Mouse (Mus musculus) hindbrain, embryonic 15.5 days (tissue): ENCODE results near the gene Gprasp1. TPM values are rescaled to one million over a fixed set of nuclear protein-coding genes. Genes with fewer than 3 reads are reported as not detected.
"Not testable (repeated sequence)": the region's sequence is repeated elsewhere in the genome, so short reads cannot be mapped to it uniquely, and the experiment has no call there.

Experiments
- ATAC-seq: fragments of 200-750 bp; cut with Nextera tagmentation; 2 replicates; pipeline ENCODE4 v1.8.0; 2017; ENCODE audit warnings: low read depth, moderate number of reproducible peaks, moderate TSS enrichment; ENCODE audit not compliant: low FRiP score
- H3K27ac ChIP-seq: fragments of 300-500 bp; sonication (generic); replicated peaks from 2 replicates; pipeline ENCODE4 v1.5.1; 2015; ENCODE audit warnings: mild to moderate bottlenecking, inconsistent platforms
- H3K27me3 ChIP-seq: fragments of 300-500 bp; sonication (generic); 2 replicates; pipeline ENCODE4 v1.6.1; 2015; ENCODE audit warnings: control low read depth, inconsistent platforms
- H3K36me3 ChIP-seq: fragments of 300-500 bp; sonication (generic); 2 replicates; pipeline ENCODE4 v1.6.1; 2015; ENCODE audit warnings: control low read depth, inconsistent platforms
- H3K4me1 ChIP-seq: fragments of 300-500 bp; sonication (generic); replicated peaks from 2 replicates; pipeline ENCODE4 v1.6.1; 2015; ENCODE audit warnings: control low read depth, inconsistent platforms
- H3K4me2 ChIP-seq: fragments of 300-500 bp; sonication (generic); 2 replicates; pipeline ENCODE4 v1.6.1; 2015; ENCODE audit warnings: moderate library complexity, mild to moderate bottlenecking, inconsistent platforms
- H3K4me3 ChIP-seq: fragments of 300-500 bp; sonication (generic); 2 replicates; pipeline ENCODE4 v1.5.1; 2015; ENCODE audit warnings: mild to moderate bottlenecking, inconsistent platforms
- H3K9ac ChIP-seq: fragments of 300-500 bp; sonication (generic); 2 replicates; pipeline ENCODE4 v1.6.1; 2015; ENCODE audit warnings: inconsistent platforms
- H3K9me3 ChIP-seq: fragments of 300-500 bp; sonication (generic); 2 replicates; pipeline ENCODE4 v1.6.1; 2016; ENCODE audit warnings: control low read depth, inconsistent platforms
- WGBS: fragments of 180-500 bp; shearing (Covaris S2); methylation state at CpG from one replicate; pipeline ENCODE4 v1.1.7; 2015; 5-methylcytosine and 5-hydroxymethylcytosine counted together
- microRNA counts: library from miRNA; unstranded; fragments of <30 nt; microRNA quantifications from one replicate; lab custom pipeline; 2016
- microRNA-seq: library from miRNA; unstranded; fragments of <30 nt; microRNA quantifications from one replicate; pipeline ENCODE4, GENCODE M21; 2016
- polyA plus RNA-seq: library from polyadenylated mRNA; unstranded; fragments of >200 nt; fragmentation: Nextera tagmentation; extraction: Ambion mirVana; gene quantifications from 2 replicates; pipeline ENCODE4 v1.2.1, GENCODE M21; 2015

Gprasp1 gene
- polyA plus RNA-seq, 1 experiment from 2014 or later, result 227 TPM

- Histone ChIP-seq H3K4me3 (peak overlapping the region; percentile 60), H3K27ac (peak overlapping the region; percentile 77), H3K9ac (peak overlapping the region; percentile 68), H3K4me2 (peak overlapping the region; percentile 55)
- H3K27me3 ChIP-seq, H3K36me3 ChIP-seq, H3K9me3 ChIP-seq, H3K4me1 ChIP-seq: not testable (repeated sequence)
- WGBS, result 21% methylated on average over 12 of the region's 17 CpGs
- peak; percentile 31; the same call in 1 of the 2 replicates for ATAC-seq
Observed at GRCm38 (mm10) chrX:135839397-135840391, 97.2 kb downstream of the Gprasp1 start.

MicroRNAs within 50 kb of the gene (microRNA counts, 519-probe panel; counts per million panel counts)
- microRNA mmu-miR-1970 (lab: Ali Mortazavi, UCI), result not detected

Small RNA genes lying within 50 kb of the gene (microRNA-seq; reads per million reads assigned to microRNA genes)
- gene Mir1970 (not detected), gene Mir7646 (not detected)

Other genes starting within 250 kb of the Gprasp1 start
- not detected in 2 replicates for gene AV320801, start 248.1 kb upstream of the Gprasp1 start, polyA plus RNA-seq
- gene Nxf7, start 144.0 kb upstream of the Gprasp1 start, polyA plus RNA-seq, result not detected in 2 replicates
- not detected in 2 replicates for gene Prame, start 115.0 kb upstream of the Gprasp1 start, polyA plus RNA-seq
- not detected in 2 replicates for gene Tcp11x2, start 48.9 kb upstream of the Gprasp1 start, polyA plus RNA-seq
- not detected in 2 replicates for gene Tmsb15a, start 17.5 kb upstream of the Gprasp1 start, polyA plus RNA-seq
- 11.2 and 12.4 TPM in 2 replicates for gene Armcx5, start within 50 bp of the Gprasp1 start, polyA plus RNA-seq
- 114 and 115 TPM in 2 replicates for gene Bhlhb9, start 54.9 kb downstream of the Gprasp1 start, polyA plus RNA-seq
- gene Gprasp2, start 96.3 kb downstream of the Gprasp1 start, polyA plus RNA-seq, result 193 and 215 TPM in 2 replicates